Mouse (Mus musculus): ENCODE results near the gene Tspo. TPM values are rescaled to one million over a fixed set of nuclear protein-coding genes. Genes with fewer than 3 reads are reported as not detected.

Gene Tspo
- polyA plus RNA-seq, 1 experiment from 2014 or later = 139 TPM

GRCm38 (mm10) chr15:83546029-83546428, 17.4 kb upstream of the Tspo start:
- no peak for ATAC-seq (ENCODE audit: extremely low read depth, insufficient number of reproducible peaks, low FRiP score, low TSS enrichment)
- peaks cover 100% of the 10 kb centered on the region for H3K36me3 ChIP-seq
- 85% methylated on average over 7 of the region's 7 CpGs for WGBS

GRCm38 (mm10) chr15:83547144-83547543, 16.2 kb upstream of the Tspo start:
- Histone ChIP-seq H3K27ac (replicated peaks) (no peak overlapping the region), H3K4me3 (no peak overlapping the region), H3K4me2 (no peak overlapping the region), H3K27me3 (replicated peaks) (no peaks in the 10 kb centered on the region), H3K9ac (no peak overlapping the region), H3K4me1 (no peaks in the 10 kb centered on the region), H3K9me3 (no peaks in the 10 kb centered on the region), H3K36me3 (peaks cover 96% of the 10 kb centered on the region)
- WGBS = 82% methylated on average over 8 of the region's 8 CpGs
- no peak for ATAC-seq (ENCODE audit: extremely low read depth, insufficient number of reproducible peaks, low FRiP score, low TSS enrichment)

More at GRCm38 (mm10) chr15:83546029-83546428, 17.4 kb upstream of the Tspo start:
- Histone ChIP-seq H3K4me3 (no peak overlapping the region), H3K9ac (no peak overlapping the region), H3K27me3 (replicated peaks) (no peaks in the 10 kb centered on the region), H3K4me2 (no peak overlapping the region), H3K27ac (replicated peaks) (no peak overlapping the region), H3K4me1 (peaks cover 9% of the 10 kb centered on the region), H3K9me3 (no peaks in the 10 kb centered on the region)

- Histone ChIP-seq H3K27ac (replicated peaks) (no peak overlapping the region), H3K9me3 (no peaks in the 10 kb centered on the region), H3K4me1 (peaks cover 10% of the 10 kb centered on the region), H3K36me3 (peaks cover 79% of the 10 kb centered on the region), H3K4me3 (no peak overlapping the region), H3K9ac (no peak overlapping the region), H3K4me2 (no peak overlapping the region), H3K27me3 (replicated peaks) (no peaks in the 10 kb centered on the region)
- ATAC-seq (ENCODE audit: extremely low read depth, insufficient number of reproducible peaks, low FRiP score, low TSS enrichment) = no peak
- 77% methylated on average over 2 of the region's 2 CpGs for WGBS
These were observed 13.3 kb upstream of the Tspo start for GRCm38 (mm10) chr15:83550137-83550536.

- ATAC-seq (ENCODE audit: extremely low read depth, insufficient number of reproducible peaks, low FRiP score, low TSS enrichment) = no peak
- Histone ChIP-seq H3K27me3 (replicated peaks) (no peaks in the 10 kb centered on the region), H3K27ac (replicated peaks) (no peak overlapping the region), H3K4me2 (no peak overlapping the region), H3K4me3 (no peak overlapping the region), H3K36me3 (peaks cover 42% of the 10 kb centered on the region), H3K9me3 (no peaks in the 10 kb centered on the region), H3K9ac (no peak overlapping the region), H3K4me1 (peaks cover 17% of the 10 kb centered on the region)
These were observed 9.6 kb upstream of the Tspo start for GRCm38 (mm10) chr15:83553831-83554230.

- Histone ChIP-seq H3K4me3 (peak overlapping the region; percentile 84), H3K4me1 (peaks cover 17% of the 10 kb centered on the region), H3K9ac (peak overlapping the region; percentile 97), H3K4me2 (peak overlapping the region; percentile 77), H3K36me3 (peaks cover 27% of the 10 kb centered on the region), H3K27ac (replicated peaks) (peak overlapping the region; percentile 93), H3K9me3 (no peaks in the 10 kb centered on the region), H3K27me3 (replicated peaks) (no peaks in the 10 kb centered on the region)
- WGBS = under 1% methylated on average over 74 of the region's 74 CpGs
- ATAC-seq (ENCODE audit: extremely low read depth, insufficient number of reproducible peaks, low FRiP score, low TSS enrichment) = peak; percentile 70
These were observed 8.0 kb upstream of the Tspo start for GRCm38 (mm10) chr15:83555161-83555974.

- Histone ChIP-seq H3K4me1 (peaks cover 22% of the 10 kb centered on the region), H3K9ac (no peak overlapping the region), H3K27me3 (replicated peaks) (no peaks in the 10 kb centered on the region), H3K27ac (replicated peaks) (no peak overlapping the region), H3K4me2 (no peak overlapping the region), H3K36me3 (no peaks in the 10 kb centered on the region), H3K9me3 (no peaks in the 10 kb centered on the region), H3K4me3 (no peak overlapping the region)
- no peak for ATAC-seq (ENCODE audit: extremely low read depth, insufficient number of reproducible peaks, low FRiP score, low TSS enrichment)
- 52% methylated on average over 5 of the region's 5 CpGs for WGBS
These were observed 2.4 kb upstream of the Tspo start for GRCm38 (mm10) chr15:83560941-83561477.

- 34% methylated on average over 15 of the region's 15 CpGs for WGBS
- H3K27ac ChIP-seq (replicated peaks) = peak overlapping the region; percentile 80
- no peaks in the 10 kb centered on the region for H3K36me3 ChIP-seq
- peak overlapping the region; percentile 69 for H3K4me3 ChIP-seq
- ATAC-seq (ENCODE audit: extremely low read depth, insufficient number of reproducible peaks, low FRiP score, low TSS enrichment) = no peak
- peak overlapping the region; percentile 88 for H3K9ac ChIP-seq
- H3K9me3 ChIP-seq = no peaks in the 10 kb centered on the region
- H3K4me2 ChIP-seq = peak overlapping the region; percentile 98
- peaks cover 19% of the 10 kb centered on the region for H3K4me1 ChIP-seq
- no peaks in the 10 kb centered on the region for H3K27me3 ChIP-seq (replicated peaks)
These were observed 644 bp upstream of the Tspo start for GRCm38 (mm10) chr15:83562626-83563270.

- Histone ChIP-seq H3K4me1 (peaks cover 19% of the 10 kb centered on the region), H3K27me3 (replicated peaks) (no peaks in the 10 kb centered on the region), H3K27ac (replicated peaks) (peak overlapping the region; percentile 80), H3K4me2 (peak overlapping the region; percentile 98), H3K9ac (peak overlapping the region; percentile 88), H3K9me3 (no peaks in the 10 kb centered on the region), H3K36me3 (no peaks in the 10 kb centered on the region), H3K4me3 (peak overlapping the region; percentile 69)
- ATAC-seq (ENCODE audit: extremely low read depth, insufficient number of reproducible peaks, low FRiP score, low TSS enrichment) = no peak; the same call in 1 of the 2 replicates
- 1% methylated on average over 27 of the region's 27 CpGs for WGBS
These were observed 662 bp downstream of the Tspo start for GRCm38 (mm10) chr15:83563857-83564651.

- no peaks in the 10 kb centered on the region for H3K27me3 ChIP-seq (replicated peaks)
- no peaks in the 10 kb centered on the region for H3K36me3 ChIP-seq
- no peaks in the 10 kb centered on the region for H3K9me3 ChIP-seq
- no peak overlapping the region for H3K9ac ChIP-seq
- H3K4me1 ChIP-seq = peaks cover 23% of the 10 kb centered on the region
- peak overlapping the region; percentile 98 for H3K4me2 ChIP-seq
- ATAC-seq (ENCODE audit: extremely low read depth, insufficient number of reproducible peaks, low FRiP score, low TSS enrichment) = peak; percentile 62
- WGBS = 58% methylated on average over 3 of the region's 3 CpGs
- peak overlapping the region; percentile 42; the same call in 1 of the 2 replicates for H3K27ac ChIP-seq (replicated peaks)
- H3K4me3 ChIP-seq = 0 out of 2 replicates have a peak overlapping the region, but pooled peaks have one; percentile 69
These were observed 2.0 kb downstream of the Tspo start for GRCm38 (mm10) chr15:83565434-83565833.

- ATAC-seq (ENCODE audit: extremely low read depth, insufficient number of reproducible peaks, low FRiP score, low TSS enrichment) = no peak
- Histone ChIP-seq H3K36me3 (no peaks in the 10 kb centered on the region), H3K9ac (no peak overlapping the region), H3K4me1 (peaks cover 23% of the 10 kb centered on the region), H3K4me2 (peak overlapping the region; percentile 98), H3K9me3 (no peaks in the 10 kb centered on the region), H3K27ac (replicated peaks) (0 out of 2 replicates have a peak overlapping the region, but pooled peaks have one; percentile 24), H3K27me3 (replicated peaks) (no peaks in the 10 kb centered on the region), H3K4me3 (peak overlapping the region; percentile 8; the same call in 1 of the 2 replicates)
- WGBS = 68% methylated on average over 5 of the region's 5 CpGs
These were observed 2.6 kb downstream of the Tspo start for GRCm38 (mm10) chr15:83566006-83566405.

- Histone ChIP-seq H3K4me3 (no peak overlapping the region), H3K9me3 (no peaks in the 10 kb centered on the region), H3K27ac (replicated peaks) (no peak overlapping the region), H3K9ac (no peak overlapping the region), H3K27me3 (replicated peaks) (no peaks in the 10 kb centered on the region), H3K4me2 (no peak overlapping the region), H3K4me1 (peaks cover 19% of the 10 kb centered on the region), H3K36me3 (peaks cover 10% of the 10 kb centered on the region)
- 75% methylated on average over 3 of the region's 3 CpGs for WGBS
- no peak for ATAC-seq (ENCODE audit: extremely low read depth, insufficient number of reproducible peaks, low FRiP score, low TSS enrichment)
These were observed 4.3 kb downstream of the Tspo start for GRCm38 (mm10) chr15:83567728-83568127.
